Mouse (Mus musculus): ENCODE data around the gene Papln.

Papln gene

DNA sequence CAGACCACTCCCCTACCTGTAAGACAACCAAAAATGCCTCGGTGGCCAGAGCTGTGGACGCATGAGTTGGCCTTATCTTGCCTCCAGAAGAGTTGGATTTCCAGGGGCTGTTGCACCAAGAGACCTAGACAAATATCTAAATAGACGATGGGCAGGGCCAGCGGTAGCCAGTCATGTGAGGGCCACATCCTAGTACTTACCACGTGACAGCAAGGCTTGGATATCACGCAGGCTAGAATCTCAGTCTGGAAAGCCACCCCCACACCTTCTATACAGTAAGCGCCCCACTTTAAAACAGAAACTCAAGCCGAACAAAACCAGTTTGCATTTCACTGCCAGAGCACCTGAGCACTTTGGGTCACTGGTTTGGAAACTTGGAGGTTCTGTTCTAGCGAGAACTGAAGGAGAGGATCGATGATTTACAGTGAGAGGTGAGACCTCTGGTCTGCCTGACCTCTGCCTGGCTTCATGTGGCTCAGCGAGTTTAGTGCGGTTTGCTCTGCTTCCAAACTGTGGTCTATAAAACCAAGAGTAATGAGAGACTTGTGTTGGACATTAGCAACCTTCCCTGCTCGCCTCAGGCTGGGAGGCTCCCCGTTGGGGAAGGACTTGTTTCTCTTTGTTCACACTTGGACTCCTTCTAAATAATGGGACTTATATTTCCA is 4.9 kb downstream of the Papln start:
- no peak for DNase-seq

DNA sequence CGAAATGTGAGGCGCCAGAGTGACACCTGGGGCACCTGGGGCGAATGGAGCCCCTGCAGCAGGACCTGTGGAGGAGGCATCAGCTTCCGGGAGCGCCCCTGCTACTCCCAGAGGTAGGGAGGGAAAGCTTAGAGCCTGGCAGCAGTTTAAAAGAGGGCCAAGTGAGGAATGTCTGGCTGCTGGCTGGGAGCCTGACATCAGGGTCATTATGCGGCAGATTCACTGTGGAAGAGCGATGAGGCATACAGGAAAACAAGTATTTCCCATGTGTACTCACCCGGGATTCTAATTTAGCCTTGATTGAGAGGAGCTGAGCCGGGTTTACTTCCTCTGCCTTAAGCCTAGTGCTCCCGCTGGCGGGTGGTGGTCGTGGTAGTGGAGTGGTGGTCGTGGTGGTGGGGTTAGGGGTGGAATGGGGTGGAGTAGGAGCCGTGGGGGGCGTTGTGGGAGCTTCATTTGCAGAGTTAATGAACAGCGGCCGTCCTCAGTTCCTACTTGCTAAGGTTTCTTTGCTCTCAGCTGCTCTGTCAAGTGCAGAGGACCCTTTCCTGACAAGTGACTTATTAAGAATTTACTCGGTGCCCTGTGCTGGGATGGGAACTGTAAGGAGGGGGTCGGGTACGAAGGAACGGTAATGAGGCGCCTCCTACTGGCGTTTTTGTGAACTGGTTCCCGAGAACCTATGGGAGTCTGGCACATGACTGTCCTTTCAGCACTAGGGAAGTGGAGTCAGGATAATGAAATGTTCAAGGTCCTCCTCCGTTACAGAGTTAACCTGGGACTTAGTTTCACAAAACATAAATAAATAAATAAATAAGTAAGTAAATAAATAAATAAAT is 7.2 kb downstream of the Papln start:
- peak; percentile 70 to 87 for DNase-seq

DNA sequence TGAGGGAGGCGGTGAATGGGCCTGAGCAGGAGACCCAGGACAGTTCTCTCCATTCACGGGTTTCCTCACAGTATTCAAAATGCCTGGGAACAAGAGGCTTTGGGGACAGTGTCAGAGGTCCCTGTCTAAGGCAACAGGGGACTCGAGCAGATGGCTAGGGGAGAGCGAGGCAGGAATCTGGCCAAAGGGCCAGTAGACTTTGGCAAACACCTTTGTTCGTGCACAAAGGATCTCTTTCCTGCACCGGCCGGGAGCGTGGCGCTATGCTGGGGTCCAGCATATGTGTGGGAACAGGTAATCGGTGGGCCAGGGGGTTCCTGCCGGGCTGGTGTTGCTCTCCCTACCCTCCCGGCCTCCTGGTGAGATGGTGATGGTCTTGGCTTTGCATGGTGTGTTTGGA is 12.2 kb downstream of the Papln start:
- DNase-seq: peak; percentile 58 to 59

DNA sequence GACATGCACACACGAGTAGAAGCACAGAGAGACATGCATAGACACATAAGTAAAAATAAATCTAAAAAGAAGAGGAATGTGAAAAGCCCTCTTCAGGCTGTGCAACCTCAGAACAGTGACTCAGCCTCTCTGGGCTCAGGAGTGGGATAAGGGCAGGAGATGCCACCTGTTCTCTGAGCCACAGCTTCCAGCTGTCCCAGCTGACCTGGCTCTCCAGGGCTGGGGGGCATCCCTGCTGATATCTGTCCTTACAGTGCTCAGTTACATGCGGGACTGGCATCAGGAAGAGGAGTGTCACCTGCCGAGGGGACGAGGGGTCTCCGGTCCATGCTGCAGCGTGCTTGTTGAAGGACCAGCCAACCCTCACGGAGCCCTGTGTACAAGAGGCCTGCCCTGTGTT is 13.3 kb downstream of the Papln start:
- DNase-seq: no peak

DNA sequence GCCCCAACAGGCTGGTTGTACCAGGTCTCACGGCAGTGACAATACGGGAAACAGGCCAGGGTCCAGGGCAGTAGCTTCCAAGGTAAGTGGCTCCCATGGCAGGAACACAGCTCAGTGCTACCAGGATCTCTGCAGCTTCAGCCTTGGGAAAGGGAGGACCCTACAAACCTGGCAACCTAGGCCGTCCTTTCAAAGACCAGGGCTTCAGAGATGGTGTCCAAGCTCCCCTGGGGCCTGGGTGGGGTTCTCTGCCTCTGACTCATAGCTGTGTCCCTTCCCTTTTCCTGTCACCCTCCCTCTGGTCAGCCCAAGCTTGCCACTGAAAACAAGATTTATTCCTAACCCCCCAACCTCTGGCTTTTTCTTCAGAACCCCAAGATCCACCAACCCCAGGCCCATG is 16.7 kb downstream of the Papln start:
- peak in 1 of 2 experiments; percentile 24 for DNase-seq

DNA sequence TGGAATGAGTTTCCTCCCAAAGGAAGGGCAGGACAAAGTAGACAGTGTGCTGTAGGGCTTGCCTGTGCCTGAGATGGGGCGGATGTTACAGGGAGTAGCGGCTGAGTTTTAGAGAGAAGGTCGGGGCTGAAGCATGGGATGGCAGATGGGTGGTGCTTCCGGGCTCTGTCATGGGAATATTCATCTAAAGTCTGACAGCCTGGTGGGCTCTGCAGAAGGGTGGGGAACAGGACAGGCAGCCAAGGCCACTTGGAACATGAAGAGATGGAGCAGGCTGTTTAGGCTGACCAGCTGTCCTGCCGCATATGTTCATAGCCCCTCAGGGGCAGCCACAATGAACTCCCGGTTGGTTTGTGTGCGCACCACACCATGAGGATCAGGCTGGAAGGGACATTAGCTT is 17.8 kb downstream of the Papln start:
- peak; percentile 71 to 72 for DNase-seq

DNA sequence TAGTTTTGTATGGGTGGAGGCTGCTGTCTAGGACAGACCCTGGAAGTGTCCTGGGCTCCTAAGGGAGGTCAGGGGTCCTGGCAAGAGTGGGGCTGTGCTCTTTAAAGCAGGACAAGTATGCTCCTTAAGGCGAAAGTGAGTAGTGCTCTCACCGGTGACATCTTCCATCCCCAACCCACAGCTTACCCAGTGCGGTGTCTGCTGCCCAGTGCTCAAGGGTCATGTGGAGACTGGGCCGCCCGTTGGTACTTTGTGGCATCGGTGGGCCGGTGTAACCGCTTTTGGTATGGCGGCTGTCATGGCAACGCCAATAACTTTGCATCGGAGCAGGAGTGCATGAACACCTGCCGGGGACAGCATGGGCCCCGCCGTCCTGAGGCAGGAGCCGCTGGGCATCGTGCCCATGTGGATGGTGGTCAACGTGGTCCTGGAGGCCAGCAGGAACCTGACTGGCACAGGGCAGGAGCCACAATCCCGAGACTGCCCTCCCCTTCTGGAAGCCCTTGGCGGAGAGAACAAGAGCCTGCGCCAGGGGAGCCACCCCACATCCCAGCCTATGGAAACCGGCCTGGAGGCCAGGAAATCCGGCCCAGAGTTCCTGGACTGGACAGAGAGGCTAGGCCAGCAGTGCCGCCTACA is 18.3 kb downstream of the Papln start:
- peak; percentile 80 for DNase-seq

DNA sequence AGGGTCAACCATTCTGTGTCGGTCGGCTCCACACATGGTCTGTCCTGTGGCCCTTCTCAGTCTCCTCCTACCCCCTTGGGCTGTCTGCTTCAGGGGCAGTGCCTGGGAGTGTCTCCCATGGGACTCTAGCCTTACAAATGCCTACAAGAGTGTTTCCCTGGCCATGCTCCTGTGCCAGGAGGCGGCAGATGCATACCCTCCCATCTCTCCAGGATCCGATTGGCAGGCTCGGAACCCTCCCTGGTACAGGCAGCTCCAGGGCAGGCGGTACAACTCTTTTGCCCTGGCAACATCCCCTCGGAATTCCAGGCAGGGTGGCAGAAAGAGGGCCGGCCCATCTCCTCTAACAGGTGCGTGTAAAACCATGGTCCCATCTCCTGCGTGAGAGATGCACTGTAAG is 19.2 kb downstream of the Papln start:
- DNase-seq: peak; percentile 30 to 52

DNA sequence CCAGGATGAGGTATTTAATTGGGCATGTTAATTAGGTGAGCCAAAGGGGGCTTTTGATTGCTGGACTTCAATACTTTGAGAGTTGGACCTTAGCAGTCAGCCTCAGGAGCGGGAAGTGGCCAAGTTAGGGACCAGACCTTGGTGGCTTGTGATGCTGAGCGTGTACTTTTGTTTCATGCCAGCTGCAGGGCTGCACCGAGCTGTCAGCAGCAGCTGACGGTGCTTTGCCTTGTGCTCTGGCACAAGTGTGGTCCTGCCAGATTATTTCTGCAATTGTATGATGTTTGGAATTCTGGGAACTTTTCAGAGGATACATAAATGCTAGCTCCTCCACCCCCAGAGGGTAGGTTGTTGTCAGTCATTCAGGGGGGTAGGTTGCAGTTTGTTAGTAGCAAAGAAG is 21.9 kb downstream of the Papln start:
- DNase-seq: peak in 1 of 2 experiments; percentile 7

DNA sequence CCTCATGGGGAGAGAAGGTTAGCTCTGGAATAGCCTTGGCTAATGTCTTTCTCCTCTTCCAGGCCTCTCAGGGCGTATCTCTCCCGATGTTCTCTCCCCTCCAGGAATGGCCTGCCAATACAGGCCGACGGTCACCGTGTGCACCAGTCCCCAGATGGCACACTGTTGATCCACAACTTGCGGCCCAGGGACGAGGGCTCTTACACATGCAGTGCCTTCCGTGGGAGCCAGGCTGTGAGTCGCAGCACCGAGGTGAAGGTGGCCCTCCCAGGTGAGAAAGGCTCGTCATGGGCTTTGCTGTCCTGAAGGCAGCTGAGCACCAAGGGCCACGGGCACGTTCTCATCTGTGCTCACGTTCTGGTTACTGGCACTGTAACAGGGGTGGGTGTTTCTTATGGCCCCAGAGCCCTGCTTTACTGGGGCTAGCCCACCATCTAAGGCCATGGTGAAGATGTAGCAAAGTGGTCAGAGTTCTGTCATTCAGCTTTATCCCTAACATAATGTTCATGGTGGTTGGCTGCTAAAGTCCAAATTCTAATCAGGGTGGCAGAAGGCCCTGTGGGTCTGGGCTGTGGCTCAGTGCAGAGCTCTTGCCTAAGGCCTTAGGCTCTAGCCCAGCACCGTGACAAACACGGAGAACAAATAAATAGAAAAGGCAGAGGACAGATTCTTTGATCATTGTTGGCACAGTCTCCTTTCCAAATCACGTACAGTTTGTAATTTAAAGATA is 25.8 kb downstream of the Papln start:
- DNase-seq: peak in 1 of 2 experiments; percentile 18

DNA sequence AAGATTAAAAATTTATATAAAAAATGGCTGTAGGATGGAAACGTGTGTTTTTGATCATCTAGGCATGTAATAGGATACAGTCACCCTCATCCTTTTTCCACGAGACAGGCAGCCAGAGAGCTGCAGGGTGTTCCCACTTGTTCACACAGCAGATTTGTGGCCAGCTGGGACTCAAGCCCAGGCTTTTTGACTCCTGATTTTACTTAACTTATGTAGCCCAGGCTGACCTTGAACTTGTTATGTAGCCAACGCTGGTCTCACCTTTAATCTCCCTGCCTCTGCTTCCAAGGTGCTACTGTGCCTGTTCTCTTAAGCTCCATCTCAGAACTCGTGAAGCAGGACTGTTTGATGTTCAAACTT is 26.3 kb downstream of the Papln start:
- DNase-seq: peak in 1 of 2 experiments; percentile 21

DNA sequence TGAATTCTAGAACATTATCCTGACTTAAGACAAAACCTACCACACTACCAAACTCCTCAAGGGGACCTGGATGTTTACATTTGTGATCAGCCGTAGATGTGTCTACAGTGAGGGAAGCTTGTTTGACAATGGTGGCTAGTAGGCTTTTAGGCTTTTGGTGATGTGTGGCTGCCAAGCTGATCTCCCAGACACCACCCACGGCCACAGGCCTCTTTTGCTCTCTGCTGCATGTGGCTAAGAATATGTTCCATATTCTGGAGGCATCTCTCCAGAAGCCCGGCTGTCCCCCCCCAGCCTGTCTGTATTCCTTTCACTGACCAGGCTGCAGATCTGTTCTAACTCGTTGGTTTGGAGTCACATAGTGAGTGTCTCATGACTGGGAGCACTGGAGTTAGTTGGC is 27.3 kb downstream of the Papln start:
- peak in 1 of 2 experiments; percentile 10 for DNase-seq

DNA sequence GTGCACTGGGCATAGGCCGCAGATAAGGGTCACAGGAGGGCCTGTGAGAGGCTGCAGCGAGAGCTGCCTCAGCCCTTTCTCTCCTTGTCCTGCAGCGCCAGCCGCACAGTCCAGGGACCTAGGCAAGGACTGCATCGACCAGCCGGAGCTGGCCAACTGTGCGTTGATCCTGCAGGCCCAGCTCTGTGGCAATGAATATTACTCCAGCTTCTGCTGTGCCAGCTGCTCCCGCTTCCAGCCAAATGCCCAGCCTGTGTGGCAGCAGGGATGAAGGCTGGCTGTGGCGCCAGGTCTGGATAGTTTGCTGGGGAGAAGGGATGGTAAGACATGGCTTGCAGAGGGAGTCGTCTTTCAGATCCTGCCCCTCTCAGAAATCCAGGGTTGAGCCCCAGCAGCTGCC is 28.3 kb downstream of the Papln start:
- peak; percentile 71 to 81 for DNase-seq

DNA sequence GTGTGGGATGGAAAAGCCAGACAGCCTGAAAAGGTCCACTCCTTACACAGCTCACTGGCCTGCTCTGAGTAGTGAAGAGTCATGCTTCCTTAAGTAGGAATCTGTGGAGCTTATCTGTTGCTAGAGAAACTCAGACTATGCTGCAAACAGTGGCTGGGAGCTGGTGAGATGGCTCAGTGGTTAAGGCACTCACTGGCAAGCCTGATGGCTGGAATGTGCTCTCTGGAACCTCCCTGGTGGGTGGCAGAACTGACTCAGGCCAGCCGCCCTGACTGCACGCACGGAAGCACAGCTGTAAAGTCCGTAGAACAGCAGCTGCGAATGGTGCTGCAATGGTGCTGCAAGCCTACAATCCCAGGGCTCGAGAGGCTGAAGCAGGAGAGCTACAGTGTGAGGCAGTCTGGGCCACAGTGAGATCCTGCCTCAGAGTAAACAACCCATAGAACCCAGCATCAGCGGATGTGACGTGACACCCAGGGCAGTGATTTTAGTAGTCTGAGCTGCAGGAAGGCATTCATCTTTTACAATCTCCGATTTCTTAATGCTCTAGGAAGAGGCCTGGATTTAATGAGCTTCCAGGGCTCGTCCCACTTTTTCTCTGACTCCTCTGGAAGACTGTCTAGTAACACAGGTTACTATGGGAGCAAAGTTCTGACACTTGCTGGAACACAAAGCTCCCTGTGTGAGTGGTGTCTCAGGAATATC is 29.4 kb downstream of the Papln start:
- no peak for DNase-seq

DNA sequence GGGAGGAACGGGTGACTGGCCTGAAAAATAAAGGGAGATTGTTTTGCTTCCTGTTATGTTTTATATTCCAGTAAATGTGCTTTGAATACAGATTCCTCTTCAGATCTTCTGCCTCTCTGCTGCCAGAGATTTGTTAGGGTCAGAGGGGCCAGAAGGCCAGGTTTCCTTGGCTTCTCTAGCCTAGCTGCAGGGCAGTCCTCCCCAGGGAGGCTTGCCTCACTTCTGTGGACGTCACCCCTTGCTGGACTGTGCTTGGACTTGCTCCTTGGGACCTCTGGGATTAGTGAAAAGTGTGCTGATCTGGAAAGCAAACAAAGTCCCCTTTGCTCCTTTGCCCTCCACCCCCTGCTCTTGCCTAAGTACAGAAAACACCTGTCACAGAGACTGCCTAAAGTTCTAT is 31.6 kb downstream of the Papln start:
- no peak for DNase-seq

DNA sequence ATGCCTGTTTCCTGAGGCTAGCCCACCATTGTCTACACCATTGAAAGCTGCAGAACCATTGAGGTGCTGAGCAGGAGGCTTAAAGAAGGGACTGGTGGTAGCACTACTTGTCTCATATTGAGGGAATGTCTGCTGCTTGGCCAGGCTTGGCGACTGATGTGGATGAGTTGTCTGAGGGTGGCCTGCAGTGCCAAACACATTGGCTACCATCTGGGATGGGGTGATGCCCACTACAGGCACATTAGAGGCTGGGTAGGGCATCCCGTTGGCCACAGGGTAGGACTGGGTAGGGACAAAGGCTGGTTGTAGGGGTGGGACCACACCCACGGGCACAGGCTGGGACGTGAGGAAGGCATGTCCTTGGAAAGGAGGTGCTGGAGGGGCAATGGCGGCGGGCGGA is 32.2 kb downstream of the Papln start:
- peak in 1 of 2 experiments; percentile 22 for DNase-seq

DNA sequence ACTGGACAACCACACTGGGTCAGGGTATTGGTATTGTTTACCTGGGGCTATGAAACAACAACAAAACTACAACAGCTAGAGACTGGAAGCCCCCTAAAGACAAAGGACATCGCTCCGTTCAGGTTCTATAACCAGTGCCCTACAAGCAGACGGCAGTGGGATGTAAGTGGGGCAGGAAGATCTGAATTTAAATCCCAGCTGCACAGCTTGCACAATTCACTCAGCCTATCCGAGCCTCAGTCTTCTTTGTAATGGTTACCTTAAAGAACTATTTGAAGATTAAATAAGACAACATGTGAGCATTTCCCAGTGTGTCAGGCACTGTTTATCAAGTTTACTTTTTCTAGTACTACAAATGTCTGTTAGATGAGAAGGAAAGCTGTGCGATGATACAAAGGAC is 34.9 kb downstream of the Papln start:
- no peak for DNase-seq

DNA sequence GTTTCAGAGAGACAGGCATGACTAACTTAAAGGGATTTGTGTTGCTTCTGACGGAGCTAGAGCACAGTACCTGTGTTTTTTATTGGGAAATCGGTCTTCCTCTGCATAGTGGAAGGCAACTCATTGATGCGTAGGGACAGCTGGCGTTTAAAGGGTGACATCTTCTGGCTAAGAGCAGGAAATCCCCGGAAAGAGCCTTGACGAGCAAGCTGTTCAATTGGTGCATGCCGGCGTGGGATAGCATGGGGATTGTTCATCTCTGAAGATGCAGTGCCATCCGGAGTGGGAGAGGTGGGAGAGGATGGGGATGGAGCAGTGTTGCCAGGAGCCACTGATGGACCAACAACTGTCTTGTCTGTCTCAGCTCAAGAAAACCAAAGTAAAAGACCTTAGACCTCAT is 37.5 kb downstream of the Papln start:
- DNase-seq: peak; percentile 63 to 67

DNA sequence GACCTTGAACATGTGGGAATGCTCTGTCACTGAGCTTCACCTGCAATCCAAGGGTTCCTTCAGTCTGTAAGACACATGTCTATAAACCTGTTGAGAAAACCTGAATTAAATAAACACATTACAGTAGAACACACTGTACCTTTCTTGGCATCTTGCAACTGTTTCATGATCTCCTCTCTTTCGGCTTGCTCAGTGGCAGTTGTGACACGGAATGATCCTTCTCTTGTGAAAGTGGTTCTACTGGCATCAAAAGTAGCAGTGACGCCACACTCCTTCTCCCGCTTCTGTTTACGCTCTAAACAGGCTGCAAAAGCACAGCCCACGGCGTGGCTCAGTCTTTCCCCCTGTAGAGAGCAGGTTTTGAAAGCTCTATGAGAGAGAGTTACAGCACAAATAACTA is 40.2 kb downstream of the Papln start:
- DNase-seq: no peak

DNA sequence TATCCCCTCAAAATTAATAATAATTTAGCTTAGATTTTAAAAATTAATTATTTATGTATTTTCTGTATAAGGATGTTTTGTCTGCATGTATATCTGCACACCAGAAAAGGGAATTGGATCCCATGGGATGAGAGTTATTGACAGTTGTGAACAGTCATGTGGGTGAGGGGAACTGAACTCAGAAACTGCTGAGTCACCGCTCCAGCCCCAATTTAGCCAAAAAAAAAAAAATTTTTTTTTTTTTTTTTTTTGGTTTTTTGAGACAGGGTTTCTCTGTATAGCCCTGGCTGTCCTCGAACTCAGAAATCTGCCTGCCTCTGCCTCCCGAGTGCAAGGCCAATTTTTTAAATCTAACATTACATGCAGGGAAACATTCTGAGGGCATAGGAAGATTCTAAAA is 48.5 kb downstream of the Papln start:
- no peak for DNase-seq

DNA sequence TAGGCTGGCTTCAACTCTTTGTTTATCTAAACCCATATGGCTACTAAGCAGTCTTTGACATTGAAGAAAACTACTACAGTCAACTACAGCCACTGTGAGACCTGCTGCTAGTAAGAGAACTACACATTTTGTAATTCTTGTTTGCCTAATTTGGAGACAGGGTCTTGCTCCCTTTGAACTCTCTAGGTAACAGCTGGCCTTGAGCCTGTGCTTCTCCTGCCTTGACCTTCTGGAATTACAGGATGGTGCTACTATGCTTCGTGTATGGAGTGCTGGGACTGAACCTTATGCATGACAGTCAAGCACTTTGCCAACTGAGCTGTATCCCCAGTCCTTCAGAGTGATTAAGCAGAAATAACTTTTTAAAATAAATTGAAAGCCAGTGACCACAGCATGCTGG is 53.2 kb downstream of the Papln start:
- no peak for DNase-seq

DNA sequence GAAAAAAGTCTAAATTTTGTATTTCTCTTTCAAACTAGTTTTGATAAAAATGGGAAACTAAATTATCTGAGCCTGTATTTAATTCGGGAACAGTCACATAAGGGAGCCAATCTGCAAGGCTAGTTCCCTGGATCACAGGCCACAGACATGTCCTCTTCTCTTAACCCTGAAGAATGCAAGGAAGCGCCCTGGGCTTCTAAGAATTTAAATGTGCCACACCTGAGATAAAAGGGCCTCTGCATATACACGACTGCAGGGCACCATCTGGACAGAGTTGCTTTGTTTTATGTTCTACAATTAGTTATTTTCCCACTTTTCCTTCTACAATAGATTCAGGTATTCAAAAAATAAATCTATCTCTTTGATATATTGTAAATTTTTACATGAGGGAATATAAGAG is 67.0 kb downstream of the Papln start:
- no peak for DNase-seq

DNA sequence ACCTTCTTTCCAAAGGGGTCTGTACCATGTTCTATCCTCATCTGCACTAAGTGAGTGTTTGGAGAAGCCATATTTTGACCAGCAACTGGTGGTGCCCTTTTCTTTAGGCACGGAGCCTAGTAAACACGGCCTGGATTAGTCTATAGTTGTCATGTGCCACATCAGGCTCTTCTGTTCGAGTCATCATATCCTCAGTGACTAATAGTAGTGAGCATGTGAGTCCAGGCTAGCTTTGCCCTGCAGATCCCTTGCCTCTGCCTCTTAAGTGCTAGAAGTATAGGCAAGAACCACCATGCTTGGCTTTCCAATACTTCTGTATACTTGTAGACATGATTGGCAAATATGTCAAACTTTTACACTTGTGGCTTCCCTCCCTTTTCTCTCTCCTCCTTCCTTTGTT is 70.5 kb downstream of the Papln start:
- no peak for DNase-seq

Data from cerebellum, postnatal 14 days (tissue).